Mouse (Mus musculus) bone marrow macrophage, adult 2 months (primary cell): ENCODE results near the gene Syt6.

Experiments used
- CTCF ChIP-seq: IDR thresholded peaks from 2 replicates; pipeline ENCODE4 v1.5.1; 2012; ENCODE audit warnings: low read depth, mild to moderate bottlenecking, low read length, moderate library complexity
- POLR2A ChIP-seq: IDR thresholded peaks from 2 replicates; pipeline ENCODE4 v1.6.1; 2012; ENCODE audit warnings: mild to moderate bottlenecking, low read depth, low read length, borderline replicate concordance

DNA sequence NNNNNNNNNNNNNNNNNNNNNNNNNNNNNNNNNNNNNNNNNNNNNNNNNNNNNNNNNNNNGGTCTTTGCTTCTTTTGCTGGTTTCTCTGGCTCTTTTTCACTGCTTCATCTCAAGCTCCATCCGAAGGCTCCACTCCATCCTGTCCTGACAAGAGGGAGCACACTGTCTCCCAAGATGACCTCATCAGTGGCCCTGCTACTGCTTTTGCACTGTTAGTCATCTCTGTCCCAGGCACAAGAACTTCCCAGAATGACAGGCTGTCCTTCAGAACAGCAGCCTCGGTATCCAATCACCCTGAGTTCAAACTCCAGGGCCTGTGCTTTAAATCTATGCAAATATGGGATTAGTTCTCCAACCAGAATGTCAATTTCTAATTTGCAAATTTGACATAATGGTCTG is 28.9 kb upstream of the Syt6 start:
- no peak for TF ChIP-seq POLR2A
- no peak for TF ChIP-seq CTCF
